Mouse (Mus musculus) forebrain, postnatal 0 days (tissue): ENCODE measurements around the gene Fam213a. TPM values are rescaled to one million over a fixed set of nuclear protein-coding genes. Genes with fewer than 3 reads are reported as not detected.

Experiments
- ATAC-seq: fragments of 200-750 bp; cut with Nextera tagmentation; 2 replicates; pipeline ENCODE4 v1.8.0; 2017; ENCODE audit warnings: mild to moderate bottlenecking, moderate library complexity
- DNase-seq: peaks from one replicate; pipeline ENCODE4 v3.0.0-alpha.2; 2015
- H3K27ac ChIP-seq: fragments of 300-500 bp; sonication (generic); 2 replicates; pipeline ENCODE4 v1.5.1; 2014; ENCODE audit warnings: low read depth, mild to moderate bottlenecking, antibody characterized with exemption, low read length, moderate library complexity, mixed read lengths
- H3K27me3 ChIP-seq: fragments of 300-500 bp; sonication (generic); 2 replicates; pipeline ENCODE4 v1.6.1; 2014; ENCODE audit warnings: mild to moderate bottlenecking, low read length, mixed read lengths; ENCODE audit not compliant: insufficient read depth
- H3K36me3 ChIP-seq: fragments of 300-500 bp; sonication (generic); 2 replicates; pipeline ENCODE4 v1.6.1; 2014; ENCODE audit warnings: mild to moderate bottlenecking, moderate library complexity; ENCODE audit not compliant: insufficient read depth
- H3K4me1 ChIP-seq: fragments of 300-500 bp; sonication (generic); 2 replicates; pipeline ENCODE4 v1.6.1; 2014; ENCODE audit warnings: antibody characterized with exemption; ENCODE audit not compliant: insufficient read depth
- H3K4me2 ChIP-seq: fragments of 300-500 bp; sonication (generic); 2 replicates; pipeline ENCODE4 v1.6.1; 2014; ENCODE audit warnings: low read depth, mild to moderate bottlenecking, moderate library complexity
- H3K4me3 ChIP-seq: fragments of 300-500 bp; sonication (generic); 2 replicates; pipeline ENCODE4 v1.5.1; 2014; ENCODE audit warnings: low read depth, low read length, mixed read lengths
- H3K9ac ChIP-seq: fragments of 300-500 bp; sonication (generic); 2 replicates; pipeline ENCODE4 v1.6.1; 2014; ENCODE audit warnings: mild to moderate bottlenecking
- H3K9me3 ChIP-seq: fragments of 300-500 bp; sonication (generic); 2 replicates; pipeline ENCODE4 v1.6.1; 2016; ENCODE audit warnings: low read length
- CTCF ChIP-seq: sonication (generic); IDR thresholded peaks from 2 replicates; pipeline ENCODE4 v1.5.1; 2016; ENCODE audit warnings: antibody characterized with exemption, control low read depth, low read depth
- WGBS: fragments of 180-500 bp; shearing (Covaris S2); extraction: QIAGEN DNeasy Blood & Tissue Kit; methylation state at CpG from one replicate; pipeline ENCODE4 v1.1.7; 2014; 5-methylcytosine and 5-hydroxymethylcytosine counted together
- polyA plus RNA-seq: library from polyadenylated mRNA; unstranded; fragments of >200 nt; fragmentation: Nextera tagmentation; extraction: Ambion mirVana; gene quantifications from 2 replicates; pipeline ENCODE4 v1.2.1, GENCODE M21; 2015
- total RNA-seq: library from RNA; depleted of rRNA; stranded (reverse); fragments of >200 nt; gene quantifications from 2 replicates; pipeline ENCODE4 v1.2.3, GENCODE M21; 2014

The Fam213a gene
- total and polyA plus RNA-seq, 2 experiments from 2014 or later: 92.4 to 106 TPM

GRCm38 (mm10) chr14:41006263-41006662 lies 7.3 kb downstream of the Fam213a start:
- Histone ChIP-seq H3K4me1 (peaks cover 3% of the 10 kb centered on the region; the same call in 1 of the 2 replicates), H3K27me3 (no peaks in the 10 kb centered on the region), H3K36me3 (peaks cover 5% of the 10 kb centered on the region; the same call in 1 of the 2 replicates), H3K4me3 (no peak overlapping the region), H3K27ac (no peak overlapping the region), H3K9me3 (no peaks in the 10 kb centered on the region), H3K9ac (no peak overlapping the region), H3K4me2 (no peak overlapping the region)
- no peak for TF ChIP-seq CTCF
- DNase-seq (no peak), ATAC-seq (no peak)
- 95% methylated on average over 10 of the region's 10 CpGs for WGBS

GRCm38 (mm10) chr14:41005716-41006115 lies 7.9 kb downstream of the Fam213a start:
- Histone ChIP-seq H3K27me3 (no peaks in the 10 kb centered on the region), H3K36me3 (peaks cover 10% of the 10 kb centered on the region; the same call in 1 of the 2 replicates), H3K4me2 (no peak overlapping the region), H3K4me1 (peaks cover 3% of the 10 kb centered on the region; the same call in 1 of the 2 replicates), H3K27ac (no peak overlapping the region), H3K4me3 (no peak overlapping the region), H3K9me3 (no peaks in the 10 kb centered on the region), H3K9ac (no peak overlapping the region)
- ATAC-seq (no peak), DNase-seq (no peak)
- TF ChIP-seq CTCF: no peak
- 78% methylated on average over 9 of the region's 9 CpGs for WGBS

- Histone ChIP-seq H3K4me1 (peaks cover 3% of the 10 kb centered on the region; the same call in 1 of the 2 replicates), H3K4me3 (no peak overlapping the region), H3K4me2 (peak overlapping the region; percentile 26; the same call in 1 of the 2 replicates), H3K36me3 (peaks cover 12% of the 10 kb centered on the region; the same call in 1 of the 2 replicates), H3K27ac (no peak overlapping the region), H3K9ac (no peak overlapping the region), H3K9me3 (no peaks in the 10 kb centered on the region), H3K27me3 (no peaks in the 10 kb centered on the region)
- 17% methylated on average over 22 of the region's 22 CpGs for WGBS
- no peak for TF ChIP-seq CTCF
- DNase-seq: no peak
- ATAC-seq: no peak
Measured at GRCm38 (mm10) chr14:41004201-41005141, 9.1 kb downstream of the Fam213a start.

DNA sequence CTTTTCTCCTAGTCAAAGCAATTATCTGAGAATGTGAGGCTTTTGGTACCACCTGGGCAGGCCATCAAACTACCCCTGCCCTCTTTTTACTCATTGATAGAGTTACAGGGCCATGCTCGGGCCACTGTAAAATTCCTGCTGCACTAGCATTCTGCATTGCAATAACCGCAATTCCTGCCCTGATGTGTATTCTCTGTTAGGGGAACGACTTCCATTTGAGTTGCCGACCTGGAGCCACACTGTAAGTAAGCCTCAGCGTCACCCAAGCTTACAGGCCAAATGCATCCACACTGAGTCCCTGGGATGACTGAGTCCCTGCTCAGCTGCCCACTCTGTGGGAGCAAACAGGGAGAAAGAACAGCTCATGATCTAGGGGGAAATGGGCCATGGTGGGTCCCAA lies 12.0 kb downstream of the Fam213a start:
- Histone ChIP-seq H3K4me1 (peaks cover 3% of the 10 kb centered on the region; the same call in 1 of the 2 replicates), H3K9ac (no peak overlapping the region), H3K4me3 (no peak overlapping the region), H3K4me2 (no peak overlapping the region), H3K27me3 (no peaks in the 10 kb centered on the region), H3K36me3 (peaks cover 33% of the 10 kb centered on the region), H3K27ac (no peak overlapping the region), H3K9me3 (no peaks in the 10 kb centered on the region)
- WGBS: 91% methylated on average over 5 of the region's 5 CpGs
- DNase-seq (no peak), ATAC-seq (no peak)
- no peak for TF ChIP-seq CTCF

GRCm38 (mm10) chr14:41000801-41001200 lies 12.8 kb downstream of the Fam213a start:
- ATAC-seq (no peak), DNase-seq (no peak)
- Histone ChIP-seq H3K9me3 (no peaks in the 10 kb centered on the region), H3K27me3 (no peaks in the 10 kb centered on the region), H3K4me1 (peaks cover 3% of the 10 kb centered on the region; the same call in 1 of the 2 replicates), H3K36me3 (peaks cover 34% of the 10 kb centered on the region), H3K4me2 (no peak overlapping the region), H3K9ac (no peak overlapping the region), H3K4me3 (no peak overlapping the region), H3K27ac (no peak overlapping the region)
- TF ChIP-seq CTCF: no peak
- 87% methylated on average over 4 of the region's 4 CpGs for WGBS

DNA sequence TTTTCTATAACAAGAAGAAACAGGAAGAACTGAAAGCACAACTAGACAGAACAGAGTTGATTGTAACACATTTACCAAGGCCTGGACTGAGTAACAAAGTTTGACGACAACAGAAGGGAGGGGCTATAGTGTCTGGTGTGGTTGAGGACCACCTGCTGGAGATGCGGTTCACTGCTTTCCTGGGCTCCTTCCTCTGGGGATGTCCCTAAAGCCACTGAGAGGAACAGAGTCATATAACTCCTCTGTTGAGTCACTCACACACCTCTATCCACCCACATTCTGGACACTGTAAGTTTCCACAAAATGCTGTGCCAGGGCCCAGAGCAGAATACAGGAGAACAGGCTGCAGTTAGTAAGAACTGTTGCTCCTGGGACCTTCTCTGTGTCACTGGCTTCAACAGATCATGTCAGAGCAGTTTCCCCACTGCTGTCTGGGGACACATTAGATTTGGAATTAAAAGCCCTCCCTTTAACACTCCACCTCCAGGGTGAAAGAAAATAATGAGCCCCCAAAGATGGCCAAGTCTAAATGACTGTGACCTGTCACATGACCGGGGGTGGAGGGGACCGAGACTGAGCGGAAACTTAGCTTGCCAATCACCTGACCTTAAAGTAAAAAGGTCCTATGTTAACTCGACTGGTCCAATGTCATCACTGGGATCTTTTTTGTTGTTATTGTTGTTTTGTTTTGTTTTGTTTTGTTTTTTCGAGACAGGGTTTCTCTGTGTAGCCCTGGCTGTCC lies 13.5 kb downstream of the Fam213a start:
- Histone ChIP-seq H3K9me3 (no peaks in the 10 kb centered on the region), H3K27me3 (no peaks in the 10 kb centered on the region), H3K27ac (no peak overlapping the region), H3K9ac (no peak overlapping the region), H3K36me3 (peaks cover 37% of the 10 kb centered on the region), H3K4me3 (no peak overlapping the region), H3K4me1 (peaks cover 3% of the 10 kb centered on the region; the same call in 1 of the 2 replicates), H3K4me2 (no peak overlapping the region)
- TF ChIP-seq CTCF: no peak
- 88% methylated on average over 7 of the region's 7 CpGs for WGBS
- DNase-seq (no peak), ATAC-seq (no peak)

GRCm38 (mm10) chr14:40996171-40996570 lies 17.4 kb downstream of the Fam213a start:
- peaks cover 37% of the 10 kb centered on the region for H3K36me3 ChIP-seq
- H3K27ac ChIP-seq: no peak overlapping the region
- no peak overlapping the region for H3K4me2 ChIP-seq
- H3K9ac ChIP-seq: no peak overlapping the region
- no peak for TF ChIP-seq CTCF
- whole genome bisulfite sequencing: 79% methylated on average over 3 of the region's 3 CpGs
- no peaks in the 10 kb centered on the region for H3K27me3 ChIP-seq
- no peak overlapping the region for H3K4me3 ChIP-seq
- ATAC-seq (no peak), DNase-seq (no peak)
- no peaks in the 10 kb centered on the region for H3K4me1 ChIP-seq
- no peaks in the 10 kb centered on the region for H3K9me3 ChIP-seq
